Mouse (Mus musculus): ENCODE data around the gene 2310033P09Rik. TPM values are rescaled to one million over a fixed set of nuclear protein-coding genes. Genes with fewer than 3 reads are reported as not detected.
A peak's percentile ranks its signal among the peaks of the same experiment; 100 is the strongest.

Gene 2310033P09Rik
- total RNA-seq, 2 experiments from 2014 or later, result 21.6 to 22.3 TPM

GRCm38 (mm10) chr11:59176475-59176874, 31.6 kb upstream of the 2310033P09Rik start:
- no peak for DNase-seq (ENCODE audit: low spot score in 2 of 2)
- Histone ChIP-seq H3K27ac (no peak overlapping the region), H3K4me3 (no peak overlapping the region)
- no peak for TF ChIP-seq CTCF (conservative IDR thresholded peaks at IDR 0.05)

DNA sequence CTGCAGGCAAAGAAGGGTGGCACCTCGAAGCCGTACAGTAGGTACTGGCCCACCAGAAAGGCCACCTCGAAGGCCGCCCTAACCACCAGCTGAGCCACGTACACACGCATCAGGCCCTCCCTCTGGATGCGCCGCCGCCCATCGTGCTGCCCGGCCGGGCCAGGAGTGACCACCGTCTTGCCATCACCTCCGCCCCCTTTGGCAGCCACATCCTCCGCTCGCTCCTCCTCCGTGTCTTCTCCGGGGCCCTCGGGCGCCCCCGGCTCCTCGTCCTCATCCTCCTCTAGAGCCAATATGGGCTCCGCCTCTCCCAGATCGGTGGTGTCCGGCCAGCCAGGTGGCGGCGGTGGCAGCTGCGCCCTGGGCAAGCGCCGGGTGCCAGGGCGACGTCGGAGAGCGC, 31.2 kb upstream of the 2310033P09Rik start:
- no peak overlapping the region for H3K4me3 ChIP-seq
- no peak for DNase-seq (ENCODE audit: low spot score in 2 of 2)
- H3K27ac ChIP-seq, result no peak overlapping the region
- TF ChIP-seq CTCF (conservative IDR thresholded peaks at IDR 0.05), result no peak

GRCm38 (mm10) chr11:59182864-59183331, 25.2 kb upstream of the 2310033P09Rik start, which contains the start of gene Gjc2:
Gene Gjc2, minus strand, starts transcription at chr11:59183213.
- Histone ChIP-seq H3K27ac (peak within 1 kb of the TSS; percentile 81), H3K4me3 (peak within 1 kb of the TSS; percentile 5)
- TF ChIP-seq CTCF (conservative IDR thresholded peaks at IDR 0.05), result no peak; the same call in 1 of the 2 replicates
- DNase-seq (ENCODE audit: low spot score in 2 of 2), result no peak

- peak in 1 of 2 experiments; percentile 61 for DNase-seq (ENCODE audit: low spot score in 2 of 2)
- TF ChIP-seq CTCF (conservative IDR thresholded peaks at IDR 0.05), result peak; percentile 95
- Histone ChIP-seq H3K27ac (peak overlapping the region; percentile 81), H3K4me3 (no peak overlapping the region)
Measured at GRCm38 (mm10) chr11:59183821-59184220, 24.3 kb upstream of the 2310033P09Rik start.

- no peak for TF ChIP-seq CTCF (conservative IDR thresholded peaks at IDR 0.05)
- no peak for DNase-seq (ENCODE audit: low spot score in 2 of 2)
- Histone ChIP-seq H3K27ac (no peak overlapping the region), H3K4me3 (no peak overlapping the region)
Measured at GRCm38 (mm10) chr11:59185490-59185889, 22.6 kb upstream of the 2310033P09Rik start.

- TF ChIP-seq CTCF (conservative IDR thresholded peaks at IDR 0.05), result no peak
- DNase-seq (ENCODE audit: low spot score in 2 of 2), result no peak
- Histone ChIP-seq H3K27ac (no peak overlapping the region), H3K4me3 (no peak overlapping the region)
Measured at GRCm38 (mm10) chr11:59187706-59188105, 20.4 kb upstream of the 2310033P09Rik start.

DNA sequence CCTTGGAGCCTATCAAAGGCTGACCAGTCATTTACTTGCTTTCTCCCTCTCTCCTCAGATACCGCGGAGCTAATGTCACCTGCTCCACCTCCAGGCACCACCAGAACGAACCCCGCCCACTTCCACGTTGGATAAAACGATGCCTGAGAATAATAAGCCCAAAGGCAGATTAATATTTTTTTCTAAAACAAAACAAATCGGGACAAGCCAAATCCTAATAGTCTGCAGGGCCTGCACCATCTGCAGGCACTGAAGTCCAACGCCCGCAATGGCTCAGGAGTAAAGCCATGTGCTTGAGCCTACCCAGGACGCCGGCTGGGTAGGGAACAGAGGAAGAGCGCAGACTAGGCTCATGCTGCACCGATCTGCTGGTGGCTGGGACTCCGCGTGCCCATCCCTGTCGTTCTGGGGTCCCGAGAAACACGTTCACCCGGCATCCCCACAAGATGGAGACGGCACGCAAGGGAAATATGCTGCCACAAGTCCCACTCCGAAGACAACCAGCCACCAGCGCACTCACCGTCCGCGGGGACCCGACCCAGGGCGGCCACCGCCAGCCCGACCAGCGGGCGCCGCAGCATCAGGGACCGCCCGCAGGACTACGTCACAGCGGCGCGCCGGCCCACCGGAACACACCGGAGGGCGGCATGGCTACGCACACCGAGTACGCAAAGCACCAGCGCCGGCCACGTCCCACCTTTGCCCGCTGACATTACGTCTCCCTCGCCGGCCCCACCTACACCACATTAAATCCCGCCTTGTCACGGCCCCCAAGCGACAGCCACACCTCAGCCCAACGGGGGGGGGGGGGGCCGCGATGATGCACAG, 16.7 kb upstream of the 2310033P09Rik start:
- TF ChIP-seq CTCF (conservative IDR thresholded peaks at IDR 0.05), result no peak
- DNase-seq (ENCODE audit: low spot score in 2 of 2), result peak; percentile 89 to 92
- peak overlapping the region; percentile 90 for H3K27ac ChIP-seq
- H3K4me3 ChIP-seq, result peak overlapping the region; percentile 89

DNA sequence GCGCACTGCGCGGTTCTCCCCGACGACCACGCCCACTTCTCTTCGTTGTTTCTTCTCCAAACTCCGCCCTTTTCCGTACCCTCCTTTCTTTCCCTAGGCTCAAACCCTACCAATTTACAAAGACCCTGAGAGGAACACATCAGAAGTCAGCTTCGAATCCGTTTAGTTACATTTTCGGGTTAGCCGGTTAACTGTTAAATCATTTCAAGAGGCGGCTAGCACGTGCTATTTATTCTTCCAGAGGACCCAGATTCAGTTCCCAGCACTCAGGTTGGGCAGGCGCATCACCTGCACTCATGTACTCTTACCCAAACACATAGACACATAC, 16.1 kb upstream of the 2310033P09Rik start, which contains the start of gene Guk1:
TSS of gene Guk1 (minus strand) at position 154 of the 328 bp plus-strand sequence.
- peak within 1 kb of the TSS; percentile 90 for H3K27ac ChIP-seq
- no peak for DNase-seq (ENCODE audit: low spot score in 2 of 2)
- TF ChIP-seq CTCF (conservative IDR thresholded peaks at IDR 0.05), result no peak
- peak within 1 kb of the TSS; percentile 89 for H3K4me3 ChIP-seq

DNA sequence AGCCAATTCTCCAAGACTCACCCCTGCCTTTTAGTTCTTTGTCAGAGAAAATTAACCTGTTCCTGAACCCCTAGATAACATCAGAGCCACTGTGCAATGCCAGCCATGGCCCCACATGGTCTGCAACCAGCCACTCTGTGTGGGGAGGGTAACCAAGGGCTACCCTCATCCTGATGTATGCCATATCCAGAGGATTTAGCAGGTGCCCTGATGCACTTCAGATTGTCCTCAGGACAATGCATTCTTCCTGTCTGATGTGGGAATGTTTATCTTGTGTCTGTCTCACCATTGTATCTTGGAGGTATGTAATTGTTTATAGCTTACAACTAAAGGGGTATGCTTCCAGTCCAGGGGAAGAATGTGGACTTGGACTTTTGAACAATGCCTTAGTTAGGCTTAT, 11.9 kb upstream of the 2310033P09Rik start:
- DNase-seq (ENCODE audit: low spot score in 2 of 2), result no peak
- no peak for TF ChIP-seq CTCF (conservative IDR thresholded peaks at IDR 0.05)
- no peak overlapping the region for H3K27ac ChIP-seq
- H3K4me3 ChIP-seq, result no peak overlapping the region

- no peak for DNase-seq (ENCODE audit: low spot score in 2 of 2)
- Histone ChIP-seq H3K27ac (peak overlapping the region; percentile 91), H3K4me3 (peak overlapping the region; percentile 93)
- no peak for TF ChIP-seq CTCF (conservative IDR thresholded peaks at IDR 0.05)
Measured at GRCm38 (mm10) chr11:59201216-59202002, 6.7 kb upstream of the 2310033P09Rik start.

- Histone ChIP-seq H3K4me3 (peak within 1 kb of the TSS; percentile 93), H3K27ac (peak within 1 kb of the TSS; percentile 91)
- peak; percentile 93 to 95 for DNase-seq (ENCODE audit: low spot score in 2 of 2)
- TF ChIP-seq CTCF (conservative IDR thresholded peaks at IDR 0.05), result no peak
Measured at GRCm38 (mm10) chr11:59202081-59202995, 5.8 kb upstream of the 2310033P09Rik start, which contains the start of gene Mrpl55. Gene Mrpl55, plus strand, starts transcription at chr11:59202486.

DNA sequence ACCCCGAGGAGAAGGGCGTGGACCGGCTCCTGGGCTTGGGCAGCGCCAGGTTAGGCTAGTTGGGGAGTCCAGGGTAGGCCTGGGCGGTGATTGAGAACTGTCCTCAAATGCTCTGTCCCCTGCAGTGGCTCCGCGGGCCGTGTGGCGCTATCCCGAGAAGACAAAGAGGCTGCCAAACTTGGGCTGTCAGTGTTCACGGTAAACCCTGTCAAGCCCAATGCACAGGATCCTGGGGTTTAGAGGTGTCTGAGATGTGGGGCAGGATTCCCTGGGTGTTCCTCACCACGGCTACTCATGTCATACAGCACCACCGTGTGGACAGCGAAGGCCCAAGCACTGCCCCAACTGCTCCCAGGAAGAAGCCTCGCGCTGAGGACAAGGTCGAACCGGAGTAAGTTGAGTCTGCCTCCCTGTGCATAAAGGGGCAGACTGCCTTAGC, 901 bp downstream of the 2310033P09Rik start:
- TF ChIP-seq CTCF (conservative IDR thresholded peaks at IDR 0.05), result peak; percentile 76
- H3K27ac ChIP-seq, result peak overlapping the region; percentile 90
- DNase-seq (ENCODE audit: low spot score in 2 of 2), result peak in 1 of 2 experiments; percentile 35
- H3K4me3 ChIP-seq, result peak overlapping the region; percentile 100
